Mouse (Mus musculus): ENCODE measurements around the gene Smg5. TPM values are rescaled to one million over a fixed set of nuclear protein-coding genes. Genes with fewer than 3 reads are reported as not detected.

Gene Smg5
- 21.1 TPM for polyA plus RNA-seq (2014; fragmentation: Illumina TruSeq; extraction: RNeasy Lipid Tissue Mini Kit (QIAGEN cat#74804); ENCODE audit: low read depth, low replicate concordance)

DNA sequence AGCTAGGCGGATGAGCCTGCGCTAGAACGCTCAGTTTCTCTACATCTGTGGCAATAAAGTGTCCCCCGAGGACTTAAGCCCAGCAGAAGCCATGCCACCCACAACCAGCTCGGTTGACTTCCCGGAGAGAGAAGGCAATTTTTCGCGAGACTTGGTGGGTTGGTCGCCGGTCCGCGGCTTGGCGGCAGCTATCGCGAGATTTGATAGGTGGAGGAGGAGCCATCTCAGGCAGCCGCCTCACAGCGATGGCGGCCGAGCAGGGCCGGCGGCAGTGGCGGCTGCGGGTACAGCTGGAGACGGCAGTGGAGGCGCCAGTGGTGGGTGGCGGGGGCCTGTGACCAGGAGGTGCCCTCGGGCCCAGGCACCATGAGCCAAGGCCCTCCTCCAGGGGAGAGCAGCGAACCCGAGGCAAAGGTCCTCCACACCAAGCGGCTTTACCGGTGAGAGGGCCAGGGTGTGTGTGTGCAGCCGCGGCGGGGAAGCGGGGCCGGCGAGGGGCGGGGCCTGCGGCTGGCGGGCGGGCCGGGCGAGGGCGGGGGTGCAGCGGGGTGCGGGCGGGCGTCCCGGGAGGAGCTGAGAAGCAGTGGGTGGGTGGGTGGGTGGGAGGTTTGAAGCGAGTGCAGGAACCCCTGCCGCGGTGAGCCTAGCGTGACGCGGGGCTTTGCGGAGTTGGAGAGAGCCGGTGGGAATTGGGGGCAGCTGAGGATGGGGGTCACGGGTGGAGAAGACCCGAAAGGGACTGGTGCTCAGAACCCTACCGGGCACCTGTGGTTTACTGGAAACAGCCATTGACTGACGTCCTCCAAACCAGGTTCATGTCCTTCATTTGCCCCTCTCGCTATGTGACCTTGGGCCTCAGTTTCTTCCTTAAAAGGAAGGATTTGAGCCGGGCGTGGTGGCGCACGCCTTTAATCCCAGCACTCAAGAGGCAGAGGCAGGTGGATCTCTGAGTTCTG, at the start of gene Smg5, which contains the start of gene Tmem79:
TSS of gene Smg5 (plus strand) at position 203 of the 956 bp plus-strand sequence.
TSS of gene Tmem79 (minus strand) at position 91 of the 956 bp plus-strand sequence.

DNA sequence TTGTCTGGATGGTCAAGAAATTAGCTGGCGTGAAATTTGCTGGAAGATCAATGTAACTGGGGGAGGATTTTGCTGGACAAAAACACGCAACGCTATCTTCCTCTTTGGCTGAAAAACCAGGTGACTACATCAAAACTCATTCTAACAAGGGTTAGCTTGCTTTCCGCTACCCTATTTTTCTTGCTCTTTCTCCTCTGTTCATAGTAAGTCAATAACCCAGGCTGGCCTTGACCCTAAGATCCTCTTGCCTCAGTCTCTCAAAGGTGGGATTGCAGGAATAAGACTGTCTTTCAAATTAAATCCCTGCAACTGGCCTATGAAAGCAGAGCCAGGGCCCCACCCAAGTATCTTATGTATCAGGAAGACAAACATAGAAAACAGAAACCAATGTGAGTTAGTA, 49.0 kb upstream of the Smg5 start, which contains the start of gene Gm38392:
TSS of gene Gm38392 (minus strand) at position 101 of the 400 bp plus-strand sequence.

DNA sequence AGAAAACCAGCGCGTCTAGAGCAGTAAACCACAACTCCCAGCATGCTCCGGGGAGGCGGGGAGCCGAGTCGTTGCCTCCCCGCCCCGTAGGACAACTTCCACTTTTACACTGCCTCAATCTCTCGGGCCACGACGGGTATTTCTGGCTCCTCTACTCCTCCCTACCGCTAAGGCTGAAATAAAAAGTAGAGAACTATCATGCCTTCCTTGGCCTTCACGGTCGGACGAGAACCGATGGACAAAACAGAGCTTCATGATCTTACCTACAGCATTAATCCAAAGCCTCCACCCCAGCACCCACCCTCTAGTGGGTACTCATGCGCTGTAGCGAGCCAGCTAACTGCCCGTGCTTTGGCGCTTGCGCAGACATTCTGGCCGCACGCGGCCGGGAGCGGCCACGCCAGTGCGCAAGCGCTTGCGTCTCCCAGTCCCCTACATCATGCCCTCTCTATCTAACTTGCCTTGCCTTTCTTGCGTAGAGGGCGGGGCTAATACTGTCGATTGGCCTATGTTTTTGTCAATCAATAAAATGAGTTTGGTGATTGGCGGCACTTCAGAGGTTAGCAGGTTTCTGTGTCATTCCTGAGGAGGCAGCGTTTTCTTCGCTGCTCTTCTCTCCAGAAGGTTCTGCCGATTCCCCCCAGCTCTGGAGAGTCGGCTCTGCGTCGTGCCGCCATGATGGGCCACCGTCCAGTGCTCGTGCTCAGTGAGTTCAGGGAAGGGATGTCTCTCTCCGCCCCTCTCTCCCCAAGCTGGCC, 39.3 kb upstream of the Smg5 start, which contains the start of the genes Tsacc and Cct3:
TSS of gene Tsacc (minus strand) at position 439 of the 758 bp plus-strand sequence.
TSS of gene Cct3 (plus strand) at position 556 of the 758 bp plus-strand sequence.

GRCm38 (mm10) chr3:88324951-88325405, 11.1 kb upstream of the Smg5 start, which contains the start of gene Glmp:
TSS of gene Glmp (plus strand) at chr3:88325023.

DNA sequence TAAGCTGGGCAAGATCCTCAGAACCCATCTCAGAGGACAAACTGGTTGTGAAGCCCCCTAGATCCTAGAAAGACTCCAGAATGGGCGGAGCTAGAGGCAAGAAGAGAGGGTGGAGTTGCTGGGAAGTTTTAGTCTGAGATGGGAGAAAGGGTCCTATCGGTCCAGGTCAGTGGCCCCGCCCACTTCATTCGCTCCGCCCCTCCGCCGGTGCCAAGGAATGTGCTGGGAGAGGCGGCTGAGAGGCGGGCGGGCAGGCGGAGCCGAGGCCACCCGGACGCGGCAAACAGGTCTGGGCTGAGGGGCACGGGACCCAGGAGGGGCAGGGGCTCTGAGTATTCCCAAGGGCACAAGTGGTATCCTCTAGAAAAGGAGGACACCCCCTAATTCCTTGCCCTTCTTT, 28.3 kb downstream of the Smg5 start, which contains the start of gene Paqr6:
TSS of gene Paqr6 (plus strand) at position 248 of the 400 bp plus-strand sequence.

GRCm38 (mm10) chr3:88372643-88373042, 36.6 kb downstream of the Smg5 start, which contains the start of gene Bglap3:
TSS of gene Bglap3 (minus strand) at chr3:88372743.

DNA sequence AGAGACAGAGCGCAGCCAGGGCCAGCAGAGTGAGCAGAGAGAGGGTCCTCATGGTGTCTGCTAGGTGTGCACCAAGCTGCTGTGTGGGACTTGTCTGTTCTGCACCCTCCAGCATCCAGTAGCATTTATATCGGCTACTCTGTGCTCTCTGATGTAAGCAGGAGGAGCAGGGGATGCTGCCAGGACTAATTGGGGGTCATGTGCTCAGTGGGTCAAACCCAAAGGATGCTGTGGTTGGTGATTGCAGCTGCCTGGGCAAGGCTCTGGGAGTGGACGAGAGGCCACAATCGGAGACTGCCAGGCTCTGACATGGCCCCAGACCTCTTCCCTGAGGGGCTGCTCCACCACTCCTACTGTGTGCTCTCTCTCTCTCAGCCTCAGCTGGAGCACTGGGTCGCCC, 42.5 kb downstream of the Smg5 start, which contains the start of gene Bglap2:
TSS of gene Bglap2 (minus strand) at position 101 of the 400 bp plus-strand sequence.

GRCm38 (mm10) chr3:88384364-88384763, 48.3 kb downstream of the Smg5 start, which contains the start of gene Bglap:
TSS of gene Bglap (minus strand) at chr3:88384464.

DNA sequence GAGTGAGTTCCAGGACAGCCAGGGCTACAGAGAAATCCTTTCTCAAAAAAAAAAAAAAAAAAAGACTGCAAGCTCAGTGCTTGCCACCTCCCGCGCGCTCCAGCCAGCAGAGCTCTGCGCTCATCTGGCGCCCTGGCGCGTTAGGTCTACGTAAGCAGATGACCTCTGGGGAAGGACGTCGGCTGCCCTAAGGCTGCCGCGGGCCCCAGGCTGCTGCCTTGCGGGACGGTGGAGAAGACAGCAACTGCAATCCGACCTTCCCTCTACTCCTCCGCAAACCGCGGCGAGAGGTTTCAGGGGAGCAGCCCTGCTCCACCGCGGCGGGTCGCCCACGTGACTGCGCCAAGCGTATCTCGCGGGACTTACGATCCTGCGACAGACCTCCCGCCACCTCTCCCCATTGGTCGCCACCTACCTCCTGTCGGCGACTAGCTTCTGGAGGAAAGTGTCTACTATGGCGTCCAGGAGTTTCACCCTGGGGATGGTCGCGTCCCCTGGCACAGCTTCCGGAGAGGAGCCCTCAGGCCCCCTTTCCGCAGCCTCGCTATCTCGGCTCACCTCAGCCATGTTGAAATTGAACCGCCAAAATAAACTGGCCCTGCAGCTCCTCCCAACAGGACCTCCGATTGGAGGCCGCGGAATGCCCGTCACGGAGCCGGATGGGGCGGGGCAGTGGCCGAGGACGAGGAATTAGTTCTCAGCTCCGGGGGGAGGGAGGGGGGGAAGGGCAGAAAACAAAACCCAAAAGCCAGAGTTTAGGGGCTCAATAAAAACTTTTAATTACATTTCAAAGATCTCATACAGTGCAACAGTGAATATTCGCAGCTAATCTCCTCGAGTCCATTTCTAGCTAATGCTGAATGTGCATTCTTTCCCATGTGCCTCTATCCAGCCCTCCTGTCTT, 73.9 kb downstream of the Smg5 start, which contains the start of gene Pmf1:
TSS of gene Pmf1 (minus strand) at position 591 of the 904 bp plus-strand sequence.

Other genes with a start within 250 kb of the Smg5 start
- gene Mef2d, start 193.9 kb upstream of the Smg5 start, polyA plus RNA-seq (2014; fragmentation: Illumina TruSeq; extraction: RNeasy Lipid Tissue Mini Kit (QIAGEN cat#74804); ENCODE audit: low read depth, low replicate concordance) = 17.6 TPM
- not detected for gene Rhbg, start 81.6 kb upstream of the Smg5 start, polyA plus RNA-seq (2014; fragmentation: Illumina TruSeq; extraction: RNeasy Lipid Tissue Mini Kit (QIAGEN cat#74804); ENCODE audit: low read depth, low replicate concordance)
- not detected for gene Gm38392, start 49.0 kb upstream of the Smg5 start, polyA plus RNA-seq (2014; fragmentation: Illumina TruSeq; extraction: RNeasy Lipid Tissue Mini Kit (QIAGEN cat#74804); ENCODE audit: low read depth, low replicate concordance)
- gene Tsacc, start 39.3 kb upstream of the Smg5 start, polyA plus RNA-seq (2014; fragmentation: Illumina TruSeq; extraction: RNeasy Lipid Tissue Mini Kit (QIAGEN cat#74804); ENCODE audit: low read depth, low replicate concordance) = 3.9 TPM
- gene Cct3, start 39.1 kb upstream of the Smg5 start, polyA plus RNA-seq (2014; fragmentation: Illumina TruSeq; extraction: RNeasy Lipid Tissue Mini Kit (QIAGEN cat#74804); ENCODE audit: low read depth, low replicate concordance) = 157 TPM
- 2.6 TPM for gene Glmp, start 11.2 kb upstream of the Smg5 start, polyA plus RNA-seq (2014; fragmentation: Illumina TruSeq; extraction: RNeasy Lipid Tissue Mini Kit (QIAGEN cat#74804); ENCODE audit: low read depth, low replicate concordance)
- gene Tmem79, start 112 bp upstream of the Smg5 start, polyA plus RNA-seq (2014; fragmentation: Illumina TruSeq; extraction: RNeasy Lipid Tissue Mini Kit (QIAGEN cat#74804); ENCODE audit: low read depth, low replicate concordance) = 0.29 TPM
- not detected for gene Paqr6, start 28.3 kb downstream of the Smg5 start, polyA plus RNA-seq (2014; fragmentation: Illumina TruSeq; extraction: RNeasy Lipid Tissue Mini Kit (QIAGEN cat#74804); ENCODE audit: low read depth, low replicate concordance)
- gene Bglap3, start 36.5 kb downstream of the Smg5 start, polyA plus RNA-seq (2014; fragmentation: Illumina TruSeq; extraction: RNeasy Lipid Tissue Mini Kit (QIAGEN cat#74804); ENCODE audit: low read depth, low replicate concordance) = not detected
- not detected for gene Bglap2, start 42.4 kb downstream of the Smg5 start, polyA plus RNA-seq (2014; fragmentation: Illumina TruSeq; extraction: RNeasy Lipid Tissue Mini Kit (QIAGEN cat#74804); ENCODE audit: low read depth, low replicate concordance)
- gene Bglap, start 48.2 kb downstream of the Smg5 start, polyA plus RNA-seq (2014; fragmentation: Illumina TruSeq; extraction: RNeasy Lipid Tissue Mini Kit (QIAGEN cat#74804); ENCODE audit: low read depth, low replicate concordance) = not detected
- gene Pmf1, start 74.1 kb downstream of the Smg5 start, polyA plus RNA-seq (2014; fragmentation: Illumina TruSeq; extraction: RNeasy Lipid Tissue Mini Kit (QIAGEN cat#74804); ENCODE audit: low read depth, low replicate concordance) = 3.0 TPM
- 21.4 TPM for gene Slc25a44, start 88.9 kb downstream of the Smg5 start, polyA plus RNA-seq (2014; fragmentation: Illumina TruSeq; extraction: RNeasy Lipid Tissue Mini Kit (QIAGEN cat#74804); ENCODE audit: low read depth, low replicate concordance)
- 2.4 TPM for gene Sema4a, start 124.9 kb downstream of the Smg5 start, polyA plus RNA-seq (2014; fragmentation: Illumina TruSeq; extraction: RNeasy Lipid Tissue Mini Kit (QIAGEN cat#74804); ENCODE audit: low read depth, low replicate concordance)
- 4.2 TPM for gene Lmna, start 173.7 kb downstream of the Smg5 start, polyA plus RNA-seq (2014; fragmentation: Illumina TruSeq; extraction: RNeasy Lipid Tissue Mini Kit (QIAGEN cat#74804); ENCODE audit: low read depth, low replicate concordance)
- 2.4 TPM for gene Mex3a, start 196.1 kb downstream of the Smg5 start, polyA plus RNA-seq (2014; fragmentation: Illumina TruSeq; extraction: RNeasy Lipid Tissue Mini Kit (QIAGEN cat#74804); ENCODE audit: low read depth, low replicate concordance)
- gene Rab25, start 212.0 kb downstream of the Smg5 start, polyA plus RNA-seq (2014; fragmentation: Illumina TruSeq; extraction: RNeasy Lipid Tissue Mini Kit (QIAGEN cat#74804); ENCODE audit: low read depth, low replicate concordance) = not detected
- 5.0 TPM for gene Lamtor2, start 216.8 kb downstream of the Smg5 start, polyA plus RNA-seq (2014; fragmentation: Illumina TruSeq; extraction: RNeasy Lipid Tissue Mini Kit (QIAGEN cat#74804); ENCODE audit: low read depth, low replicate concordance)
- 22.3 TPM for gene Ubqln4, start 217.5 kb downstream of the Smg5 start, polyA plus RNA-seq (2014; fragmentation: Illumina TruSeq; extraction: RNeasy Lipid Tissue Mini Kit (QIAGEN cat#74804); ENCODE audit: low read depth, low replicate concordance)
- gene Ssr2, start 239.6 kb downstream of the Smg5 start, polyA plus RNA-seq (2014; fragmentation: Illumina TruSeq; extraction: RNeasy Lipid Tissue Mini Kit (QIAGEN cat#74804); ENCODE audit: low read depth, low replicate concordance) = 33.1 TPM

Data from adrenal gland, adult 10 weeks (tissue).